Mouse (Mus musculus): ENCODE data around the gene Prr11.

Prr11 gene

GRCm38 (mm10) chr11:87108409-87108754, at the start of gene Prr11:
TSS of gene Prr11 (minus strand) at chr11:87108708.
- in situ Hi-C loops (cut with MboI; ENCODE audit: unreplicated experiment in 2 of 2) = no loop called here

GRCm38 (mm10) chr11:87158012-87158411, 49.5 kb upstream of the Prr11 start:
- in situ Hi-C loops (cut with MboI; ENCODE audit: unreplicated experiment in 2 of 2) = no loop called here

- in situ Hi-C loops (cut with MboI; ENCODE audit: unreplicated experiment in 2 of 2) = no loop called here
Measured at GRCm38 (mm10) chr11:87136233-87136632, 27.7 kb upstream of the Prr11 start.

GRCm38 (mm10) chr11:87126824-87127816, 18.6 kb upstream of the Prr11 start, which contains the start of gene Trim37:
TSS of gene Trim37 (plus strand) at chr11:87127077.
- in situ Hi-C loops (cut with MboI; ENCODE audit: unreplicated experiment in 2 of 2) = no loop called here

- in situ Hi-C loops (cut with MboI; ENCODE audit: unreplicated experiment in 2 of 2) = no loop called here
Measured at GRCm38 (mm10) chr11:87126281-87126823, 17.8 kb upstream of the Prr11 start.

- in situ Hi-C loops (cut with MboI; ENCODE audit: unreplicated experiment in 2 of 2) = no loop called here
Measured at GRCm38 (mm10) chr11:87125562-87125961, 17.1 kb upstream of the Prr11 start.

GRCm38 (mm10) chr11:87121864-87122263, 13.4 kb upstream of the Prr11 start:
- in situ Hi-C loops (cut with MboI; ENCODE audit: unreplicated experiment in 2 of 2) = no loop called here

- in situ Hi-C loops (cut with MboI; ENCODE audit: unreplicated experiment in 2 of 2) = no loop called here
Measured at GRCm38 (mm10) chr11:87110172-87110909, 1.8 kb upstream of the Prr11 start.

GRCm38 (mm10) chr11:87109519-87110171, 1.1 kb upstream of the Prr11 start:
- in situ Hi-C loops (cut with MboI; ENCODE audit: unreplicated experiment in 2 of 2) = no loop called here

GRCm38 (mm10) chr11:87108755-87109518, 429 bp upstream of the Prr11 start, which contains the start of gene Ska2:
TSS of gene Ska2 (plus strand) at chr11:87109234.
- in situ Hi-C loops (cut with MboI; ENCODE audit: unreplicated experiment in 2 of 2) = no loop called here

- in situ Hi-C loops (cut with MboI; ENCODE audit: unreplicated experiment in 2 of 2) = no loop called here
Measured at GRCm38 (mm10) chr11:87087142-87087541, 21.4 kb downstream of the Prr11 start.

- in situ Hi-C loops (cut with MboI; ENCODE audit: unreplicated experiment in 2 of 2) = no loop called here
Measured at GRCm38 (mm10) chr11:87086290-87086984, 22.1 kb downstream of the Prr11 start, which contains the start of gene Smg8. TSS of gene Smg8 (minus strand) at chr11:87086774.

- in situ Hi-C loops (cut with MboI; ENCODE audit: unreplicated experiment in 2 of 2) = no loop called here
Measured at GRCm38 (mm10) chr11:87085461-87085860, 23.0 kb downstream of the Prr11 start.

- in situ Hi-C loops (cut with MboI; ENCODE audit: unreplicated experiment in 2 of 2) = no loop called here
Measured at GRCm38 (mm10) chr11:87083712-87084111, 24.8 kb downstream of the Prr11 start.

- in situ Hi-C loops (cut with MboI; ENCODE audit: unreplicated experiment in 2 of 2) = no loop called here
Measured at GRCm38 (mm10) chr11:87073866-87074440, 34.6 kb downstream of the Prr11 start, which contains the start of gene Gdpd1. TSS of gene Gdpd1 (minus strand) at chr11:87074062.

- in situ Hi-C loops (cut with MboI; ENCODE audit: unreplicated experiment in 2 of 2) = no loop called here
Measured at GRCm38 (mm10) chr11:87073343-87073865, 35.1 kb downstream of the Prr11 start.

- in situ Hi-C loops (cut with MboI; ENCODE audit: unreplicated experiment in 2 of 2) = no loop called here
Measured at GRCm38 (mm10) chr11:87062087-87062486, 46.4 kb downstream of the Prr11 start.

GRCm38 (mm10) chr11:87060410-87060809, 48.1 kb downstream of the Prr11 start:
- in situ Hi-C loops (cut with MboI; ENCODE audit: unreplicated experiment in 2 of 2) = no loop called here

GRCm38 (mm10) chr11:87056286-87056685, 52.2 kb downstream of the Prr11 start:
- in situ Hi-C loops (cut with MboI; ENCODE audit: unreplicated experiment in 2 of 2) = no loop called here
